Mouse (Mus musculus) midbrain, postnatal 0 days (tissue): ENCODE measurements at regions not wholly inside any gene's neighbourhood (a gene's known extent, or its start where the extent isn't known, plus 50 kb on each side); places are given as distances from the start of the nearest gene placed in this dataset.
A peak's percentile ranks its signal among the peaks of the same experiment; 100 is the strongest.

Experiments used
- ATAC-seq: fragments of 200-750 bp; cut with Nextera tagmentation; 2 replicates; pipeline ENCODE4 v1.8.0; 2017; ENCODE audit warnings: moderate number of reproducible peaks, mild to moderate bottlenecking, moderate TSS enrichment, moderate library complexity; ENCODE audit not compliant: low FRiP score
- DNase-seq: peaks from one replicate; pipeline ENCODE4 v3.0.0-alpha.2; 2015; ENCODE audit warnings: low spot score
- H3K27ac ChIP-seq: fragments of 300-500 bp; sonication (generic); 2 replicates; pipeline ENCODE4 v1.5.1; 2014; ENCODE audit warnings: low read depth, mild to moderate bottlenecking, low read length, mixed read lengths
- H3K27me3 ChIP-seq: fragments of 300-500 bp; sonication (generic); 2 replicates; pipeline ENCODE4 v1.6.1; 2014; ENCODE audit warnings: low read length, control low read depth, mixed read lengths; ENCODE audit not compliant: insufficient read depth
- H3K36me3 ChIP-seq: fragments of 300-500 bp; sonication (generic); 2 replicates; pipeline ENCODE4 v1.6.1; 2014; ENCODE audit warnings: low read length, control low read depth, mixed read lengths; ENCODE audit not compliant: insufficient read depth
- H3K4me1 ChIP-seq: fragments of 300-500 bp; sonication (generic); 2 replicates; pipeline ENCODE4 v1.6.1; 2014; ENCODE audit warnings: mild to moderate bottlenecking, control low read depth, antibody characterized with exemption, low read length, mixed read lengths; ENCODE audit not compliant: insufficient read depth
- H3K4me2 ChIP-seq: fragments of 300-500 bp; sonication (generic); 2 replicates; pipeline ENCODE4 v1.6.1; 2014; ENCODE audit warnings: low read depth, mild to moderate bottlenecking, low read length, mixed read lengths; ENCODE audit not compliant: poor library complexity, severe bottlenecking
- H3K4me3 ChIP-seq: fragments of 300-500 bp; sonication (generic); 2 replicates; pipeline ENCODE4 v1.5.1; 2014; ENCODE audit warnings: low read depth, mild to moderate bottlenecking, low read length, moderate library complexity
- H3K9ac ChIP-seq: fragments of 300-500 bp; sonication (generic); replicated peaks from 2 replicates; pipeline ENCODE4 v1.6.1; 2014; ENCODE audit warnings: mild to moderate bottlenecking, low read length, moderate library complexity, mixed read lengths; ENCODE audit not compliant: poor library complexity, severe bottlenecking
- H3K9me3 ChIP-seq: fragments of 300-500 bp; sonication (generic); 2 replicates; pipeline ENCODE4 v1.6.1; 2016; ENCODE audit warnings: low read length, control low read depth
- CTCF ChIP-seq: IDR thresholded peaks from 2 replicates; pipeline ENCODE4 v1.5.1; 2016; ENCODE audit warnings: antibody characterized with exemption, mild to moderate bottlenecking
- WGBS: fragments of 180-500 bp; shearing (Covaris S2); extraction: QIAGEN DNeasy Blood & Tissue Kit; methylation state at CpG from one replicate; pipeline ENCODE4 v1.1.7; 2014; 5-methylcytosine and 5-hydroxymethylcytosine counted together

DNA sequence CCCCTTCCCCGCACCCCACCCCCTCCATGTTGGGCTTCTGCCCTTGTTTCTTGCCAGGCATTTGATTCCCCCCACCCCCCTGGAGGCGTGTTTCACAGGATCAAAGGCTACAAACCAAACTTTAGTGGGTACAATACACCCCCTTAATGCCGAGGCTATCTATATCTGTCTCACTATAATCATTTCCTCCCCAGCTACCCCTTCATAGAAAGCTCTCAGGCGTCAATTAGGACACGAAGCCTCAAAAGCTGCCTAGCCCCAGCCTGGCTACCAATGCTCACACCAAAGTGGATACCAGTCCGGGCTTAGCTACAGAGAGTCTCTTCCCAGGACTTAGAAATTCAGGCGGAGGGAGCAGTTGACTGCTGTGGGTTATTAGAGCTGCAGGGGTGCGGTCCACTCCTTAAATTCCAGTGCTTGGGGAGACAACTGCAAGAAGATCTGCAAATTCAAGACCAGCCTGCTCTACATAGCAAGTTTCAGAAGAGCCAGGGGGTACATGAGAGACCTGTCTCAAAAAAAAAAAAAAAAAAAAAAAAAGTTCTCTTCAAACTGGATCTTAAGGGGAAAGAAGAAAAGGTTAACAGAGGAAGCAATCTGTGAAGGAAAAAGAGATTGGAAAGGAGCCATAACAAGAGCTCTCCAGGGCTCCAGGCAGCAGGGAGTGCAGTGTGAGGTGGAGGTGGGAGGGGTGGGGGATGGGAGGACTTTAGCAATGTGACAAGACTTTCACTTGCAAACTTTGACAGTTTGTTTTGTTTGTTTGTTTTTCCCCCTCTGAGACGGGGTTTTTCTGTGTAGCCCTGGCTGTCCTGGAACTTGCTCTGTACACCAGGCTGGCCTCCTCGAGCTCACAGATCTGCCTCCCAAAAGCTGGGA, 52.1 kb upstream of the Dbx1 start:
- H3K4me3 ChIP-seq, result no peak overlapping the region
- H3K9ac ChIP-seq, result no peak overlapping the region
- no peak overlapping the region for H3K4me2 ChIP-seq
- no peak for DNase-seq
- no peaks in the 10 kb centered on the region for H3K9me3 ChIP-seq
- ATAC-seq, result no peak
- H3K27me3 ChIP-seq, result peaks cover 37% of the 10 kb centered on the region
- H3K36me3 ChIP-seq, result no peaks in the 10 kb centered on the region
- H3K4me1 ChIP-seq, result no peaks in the 10 kb centered on the region
- 9% methylated on average over 10 of the region's 10 CpGs for WGBS
- no peak overlapping the region for H3K27ac ChIP-seq
- no peak for TF ChIP-seq CTCF

DNA sequence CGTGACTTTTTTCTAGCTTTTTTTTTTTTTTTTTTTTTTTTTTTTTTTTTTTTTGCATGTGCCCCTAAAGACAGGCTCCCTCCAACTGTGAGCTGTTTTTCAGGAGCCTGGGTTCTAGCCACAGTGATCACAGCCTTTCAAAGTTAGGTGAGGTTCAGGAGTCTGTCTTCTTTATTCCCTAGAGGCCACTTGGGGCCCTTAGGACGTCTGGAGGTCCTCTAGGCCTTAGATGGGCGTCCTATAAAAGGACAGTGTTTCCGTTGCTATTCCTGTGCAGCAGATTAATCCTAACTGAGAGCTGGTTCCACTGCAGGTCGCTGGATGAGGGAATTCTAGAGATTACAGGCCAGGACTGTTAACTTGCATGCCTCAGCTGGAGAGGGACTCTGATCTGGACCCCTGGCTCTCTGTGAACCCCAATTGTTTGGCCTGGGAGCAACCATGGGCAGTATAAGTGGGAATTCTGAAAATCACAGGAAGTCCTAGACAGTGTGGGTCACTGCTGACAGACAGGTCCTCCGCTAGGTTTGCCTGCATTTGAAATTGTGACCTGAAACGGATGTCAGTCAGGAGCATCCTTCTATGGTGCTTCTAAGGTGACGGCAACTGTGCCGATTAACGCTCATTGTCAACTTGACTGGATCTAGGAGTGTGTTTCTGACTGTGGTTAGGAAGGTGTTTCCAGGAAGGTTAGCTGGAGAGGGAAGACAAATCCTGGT, 51.2 kb upstream of the Dbx1 start:
- Histone ChIP-seq H3K9me3 (no peaks in the 10 kb centered on the region), H3K9ac (no peak overlapping the region), H3K4me3 (no peak overlapping the region), H3K4me1 (no peaks in the 10 kb centered on the region), H3K27me3 (peaks cover 36% of the 10 kb centered on the region), H3K36me3 (no peaks in the 10 kb centered on the region), H3K4me2 (no peak overlapping the region), H3K27ac (no peak overlapping the region)
- DNase-seq, result no peak
- no peak for TF ChIP-seq CTCF
- ATAC-seq, result no peak
- 21% methylated on average over 10 of the region's 10 CpGs for WGBS

- peaks cover 43% of the 10 kb centered on the region for H3K27me3 ChIP-seq
- no peak overlapping the region for H3K4me2 ChIP-seq
- H3K9me3 ChIP-seq, result no peaks in the 10 kb centered on the region
- H3K9ac ChIP-seq, result no peak overlapping the region
- no peaks in the 10 kb centered on the region for H3K36me3 ChIP-seq
- H3K27ac ChIP-seq, result no peak overlapping the region
- no peak overlapping the region for H3K4me3 ChIP-seq
- no peaks in the 10 kb centered on the region for H3K4me1 ChIP-seq
- ATAC-seq (no peak), DNase-seq (peak; percentile 26)
- WGBS, result 8% methylated on average over 11 of the region's 11 CpGs
- TF ChIP-seq CTCF, result no peak
Observed at GRCm38 (mm10) chr7:49686992-49687391, 50.3 kb upstream of the Dbx1 start.
